Mouse (Mus musculus) olfactory bulb, adult 2 months (tissue): ENCODE data around the gene Ankrd9.

Experiments used
- CTCF ChIP-seq: fragments of 200-500 bp; IDR thresholded peaks from 2 replicates; pipeline ENCODE4 v1.5.1; 2012; ENCODE audit warnings: low read depth, mild to moderate bottlenecking, low read length, moderate library complexity; ENCODE audit not compliant: insufficient read depth
- POLR2A ChIP-seq: fragments of 200-500 bp; IDR thresholded peaks from 2 replicates; pipeline ENCODE4 v1.6.1; 2012; ENCODE audit warnings: mild to moderate bottlenecking, low read depth, low read length, moderate library complexity; ENCODE audit not compliant: insufficient read depth

DNA sequence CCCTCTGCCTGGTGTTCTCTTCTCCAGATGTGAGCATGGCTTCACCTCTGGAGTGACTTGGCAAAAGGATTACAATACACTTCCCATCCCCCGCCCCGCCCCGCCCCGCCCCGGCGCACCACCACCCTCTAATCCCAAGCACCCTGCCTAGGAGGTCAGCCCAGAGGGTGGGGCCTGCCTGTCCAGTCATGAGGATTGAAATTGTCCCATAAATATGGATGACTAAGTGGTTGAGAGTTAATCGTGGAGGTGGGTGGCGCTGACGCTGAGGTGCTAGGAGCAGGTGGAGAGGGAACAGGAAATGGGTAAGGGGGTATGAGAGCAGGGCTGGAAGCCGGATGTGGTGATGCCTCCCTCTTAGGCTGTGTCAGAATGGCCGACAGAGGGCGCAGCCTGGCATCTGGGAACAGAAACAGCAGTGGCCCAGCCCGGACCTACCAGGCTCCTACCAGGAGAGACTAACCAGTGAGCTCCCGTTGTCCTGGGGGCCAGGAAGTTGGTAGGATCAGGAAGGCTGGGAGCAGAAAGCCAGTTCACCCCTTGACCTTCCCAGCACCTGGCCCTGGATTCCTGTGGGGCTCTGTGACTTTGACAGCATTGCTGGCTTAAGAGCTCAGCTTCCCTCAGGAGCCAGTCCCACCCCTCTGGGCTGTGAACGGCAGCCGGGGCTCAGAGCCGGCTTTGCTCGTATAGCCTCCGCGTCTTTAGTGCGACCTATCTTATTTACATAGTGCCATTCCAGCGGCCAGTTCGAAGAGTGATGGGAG lies 12.7 kb upstream of the Ankrd9 start:
- TF ChIP-seq POLR2A, result no peak
- TF ChIP-seq CTCF, result 0 out of 2 replicates have a peak, but pooled peaks have one; percentile 26
